Mouse (Mus musculus) MEL (cell line): ENCODE measurements around the gene Gm6377. TPM values are rescaled to one million over a fixed set of nuclear protein-coding genes. Genes with fewer than 3 reads are reported as not detected.

Experiments
- DNase-seq: peaks from one replicate; pipeline ENCODE4 v3.0.0; 2011; ENCODE audit warnings: low read depth, low spot score
- H3K27ac ChIP-seq: 2 replicates; pipeline ENCODE4 v1.5.1; 2012; ENCODE audit warnings: low read depth, mild to moderate bottlenecking, control low read depth, low read length, moderate library complexity; ENCODE audit not compliant: control insufficient read depth
- H3K27me3 ChIP-seq, 2 experiments: fragments of 150-350 bp in 1 of 2; sonication (generic) in 1 of 2; 2 replicates each; pipeline ENCODE4 v1.6.1; 2012; ENCODE audit warnings: low read length in 2 of 2, mild to moderate bottlenecking in 2 of 2, improper control_type of control experiment in 1 of 2, moderate library complexity in 1 of 2; ENCODE audit not compliant: insufficient read depth in 2 of 2, control insufficient read depth in 1 of 2
- H3K36me3 ChIP-seq, 2 experiments: 2 replicates each; pipeline ENCODE4 v1.6.1; 2012 to 2014; ENCODE audit warnings: low read length in 2 of 2, improper control_type of control experiment in 1 of 2, inconsistent platforms in 1 of 2, mild to moderate bottlenecking in 1 of 2; ENCODE audit not compliant: insufficient read depth in 2 of 2, control insufficient read depth in 1 of 2
- H3K4me1 ChIP-seq, 2 experiments: fragments of 150-350 bp in 1 of 2; sonication (generic) in 1 of 2; 2 replicates each; pipeline ENCODE4 v1.6.1; 2012; ENCODE audit warnings: low read length in 2 of 2, improper control_type of control experiment in 1 of 2, mild to moderate bottlenecking in 1 of 2; ENCODE audit not compliant: insufficient read depth in 2 of 2, control insufficient read depth in 1 of 2
- H3K4me3 ChIP-seq, 2 experiments: fragments of 150-350 bp in 1 of 2; sonication (generic) in 1 of 2; 2 replicates each; pipeline ENCODE4 v1.5.1; 2012; ENCODE audit warnings: low read depth in 2 of 2, low read length in 2 of 2, mild to moderate bottlenecking in 2 of 2, moderate library complexity in 2 of 2, control low read depth in 1 of 2, improper control_type of control experiment in 1 of 2; ENCODE audit not compliant: control insufficient read depth in 1 of 2, insufficient read depth in 1 of 2
- H3K79me2 ChIP-seq: 2 replicates; pipeline ENCODE4 v1.6.1; 2012; ENCODE audit warnings: mild to moderate bottlenecking, low read length, moderate library complexity; ENCODE audit not compliant: control insufficient read depth, poor library complexity, insufficient read depth
- H3K9ac ChIP-seq: 2 replicates; pipeline ENCODE4 v1.6.1; 2012; ENCODE audit warnings: low read depth, mild to moderate bottlenecking, control low read depth, low read length, moderate library complexity; ENCODE audit not compliant: control insufficient read depth, poor library complexity, severe bottlenecking
- H3K9me3 ChIP-seq: fragments of 150-350 bp; sonication (generic); replicated peaks from 2 replicates; pipeline ENCODE4 v1.6.1; 2012; ENCODE audit warnings: mild to moderate bottlenecking, low read length, improper control_type of control experiment, moderate library complexity; ENCODE audit not compliant: insufficient read depth
- BHLHE40 ChIP-seq: IDR thresholded peaks from 2 replicates; pipeline ENCODE4 v1.6.1; 2012; ENCODE audit warnings: low read depth, mild to moderate bottlenecking, inconsistent platforms, low read length, improper control_type of control experiment, borderline replicate concordance
- CHD2 ChIP-seq: IDR thresholded peaks from 2 replicates; pipeline ENCODE4 v1.6.1; 2011; ENCODE audit warnings: low read length, improper control_type of control experiment
- CTCF ChIP-seq, 3 experiments: IDR thresholded peaks in 2 of 3; conservative IDR thresholded peaks in 1 of 3; 2 replicates each; pipeline ENCODE4 v1.5.1; 2011 to 2012; ENCODE audit warnings: low read length in 3 of 3, low read depth in 2 of 3, mild to moderate bottlenecking in 2 of 3, improper control_type of control experiment in 1 of 3, inconsistent platforms in 1 of 3, mixed read lengths in 1 of 3, moderate library complexity in 1 of 3; ENCODE audit not compliant: control insufficient read depth in 1 of 3, insufficient read depth in 1 of 3, poor library complexity in 1 of 3, severe bottlenecking in 1 of 3
- E2F4 ChIP-seq: IDR thresholded peaks from 2 replicates; pipeline ENCODE4 v1.6.1; 2011; ENCODE audit warnings: low read depth, low read length, improper control_type of control experiment, borderline replicate concordance
- ELF1 ChIP-seq: IDR thresholded peaks from 2 replicates; pipeline ENCODE4 v1.6.1; 2014; ENCODE audit warnings: low read depth, mild to moderate bottlenecking, inconsistent platforms, low read length, improper control_type of control experiment, moderate library complexity
- ETS1 ChIP-seq: IDR thresholded peaks from 2 replicates; pipeline ENCODE4 v1.6.1; 2012; ENCODE audit warnings: low read depth, mild to moderate bottlenecking, inconsistent platforms, low read length, improper control_type of control experiment, moderate library complexity
- GABPA ChIP-seq: IDR thresholded peaks from 2 replicates; pipeline ENCODE4 v1.6.1; 2012; ENCODE audit warnings: low read depth, mild to moderate bottlenecking, inconsistent platforms, low read length, improper control_type of control experiment, moderate library complexity
- HCFC1 ChIP-seq: IDR thresholded peaks from 2 replicates; pipeline ENCODE4 v1.6.1; 2012; ENCODE audit warnings: low read depth, mild to moderate bottlenecking, inconsistent platforms, low read length, improper control_type of control experiment, moderate library complexity
- JUND ChIP-seq: IDR thresholded peaks from 2 replicates; pipeline ENCODE4 v1.6.1; 2011; ENCODE audit warnings: low read depth, mild to moderate bottlenecking, improper control_type of control experiment, low read length
- KAT2A ChIP-seq: conservative IDR thresholded peaks from 2 replicates; pipeline ENCODE4 v1.6.1; 2012; ENCODE audit warnings: low read depth, low read length, improper control_type of control experiment, inconsistent platforms
- MAX ChIP-seq: IDR thresholded peaks from 2 replicates; pipeline ENCODE4 v1.6.1; 2011; ENCODE audit warnings: low read length, improper control_type of control experiment
- MAZ ChIP-seq: IDR thresholded peaks from 2 replicates; pipeline ENCODE4 v1.6.1; 2012; ENCODE audit warnings: low read depth, mild to moderate bottlenecking, inconsistent platforms, low read length, improper control_type of control experiment
- MEF2A ChIP-seq: IDR thresholded peaks from 2 replicates; pipeline ENCODE4 v1.6.1; 2014; ENCODE audit warnings: low read depth, mild to moderate bottlenecking, inconsistent platforms, low read length, improper control_type of control experiment; ENCODE audit not compliant: poor library complexity, insufficient replicate concordance, severe bottlenecking; ENCODE audit errors: extremely low read depth
- MYB ChIP-seq: IDR thresholded peaks from 2 replicates; pipeline ENCODE4 v1.6.1; 2011; ENCODE audit warnings: mild to moderate bottlenecking, low read depth, low read length, improper control_type of control experiment
- MYC ChIP-seq: IDR thresholded peaks from 2 replicates; pipeline ENCODE4 v1.6.1; 2011; ENCODE audit warnings: low read depth, mild to moderate bottlenecking, low read length, improper control_type of control experiment, moderate library complexity
- POLR2AphosphoS2 ChIP-seq: IDR thresholded peaks from 2 replicates; pipeline ENCODE4 v1.6.1; 2011; ENCODE audit warnings: low read length, improper control_type of control experiment
- POLR2AphosphoS5 ChIP-seq: IDR thresholded peaks from 2 replicates; pipeline ENCODE4 v1.6.1; 2012; ENCODE audit warnings: low read depth, borderline replicate concordance, mild to moderate bottlenecking, inconsistent platforms, low read length, moderate library complexity, mixed read lengths
- RAD21 ChIP-seq: IDR thresholded peaks from 2 replicates; pipeline ENCODE4 v1.6.1; 2011; ENCODE audit warnings: mild to moderate bottlenecking, low read depth, low read length, improper control_type of control experiment
- RCOR1 ChIP-seq: IDR thresholded peaks from 2 replicates; pipeline ENCODE4 v1.6.1; 2012; ENCODE audit warnings: low read depth, mild to moderate bottlenecking, inconsistent platforms, low read length, improper control_type of control experiment
- SMC3 ChIP-seq: IDR thresholded peaks from 2 replicates; pipeline ENCODE4 v1.6.1; 2011; ENCODE audit warnings: low read depth, low read length, improper control_type of control experiment
- TAL1 ChIP-seq: IDR thresholded peaks from 2 replicates; pipeline ENCODE4 v1.6.1; 2012; ENCODE audit warnings: mild to moderate bottlenecking, inconsistent platforms, low read length, moderate library complexity, mixed read lengths
- TCF12 ChIP-seq: IDR thresholded peaks from 2 replicates; pipeline ENCODE4 v1.6.1; 2014; ENCODE audit warnings: low read depth, mild to moderate bottlenecking, inconsistent platforms, low read length, improper control_type of control experiment, moderate library complexity
- UBTF ChIP-seq: IDR thresholded peaks from 2 replicates; pipeline ENCODE4 v1.6.1; 2012; ENCODE audit warnings: low read depth, mild to moderate bottlenecking, inconsistent platforms, low read length, improper control_type of control experiment, moderate library complexity, borderline replicate concordance; ENCODE audit not compliant: insufficient read depth
- ZKSCAN1 ChIP-seq: IDR thresholded peaks from 2 replicates; pipeline ENCODE4 v1.6.1; 2012; ENCODE audit warnings: low read depth, mild to moderate bottlenecking, inconsistent platforms, low read length, improper control_type of control experiment, moderate library complexity
- ZNF384 ChIP-seq: IDR thresholded peaks from 2 replicates; pipeline ENCODE4 v1.6.1; 2012; ENCODE audit warnings: low read depth, mild to moderate bottlenecking, inconsistent platforms, low read length, improper control_type of control experiment
- polyA plus RNA-seq, 2 experiments: library from polyadenylated mRNA; stranded (reverse) in 1 of 2; unstranded in 1 of 2; fragments of >175 nt in 1 of 2; fragments of >200 nt in 1 of 2; gene quantifications; 2 replicates each; pipeline versions ENCODE4 v1.2.1 to v1.2.4; 2012; ENCODE audit warnings: low replicate concordance in 2 of 2, low read depth in 1 of 2; ENCODE audit not compliant: insufficient read length in 2 of 2, insufficient read depth in 1 of 2, missing spikeins in 1 of 2
- total RNA-seq: library from RNA; depleted of rRNA; stranded (reverse); fragments of 300-350 nt; gene quantifications from 2 replicates; pipeline ENCODE4 v1.2.3, GENCODE M21; 2012

Gene Gm6377
- total and polyA plus RNA-seq, 3 experiments: 0.07 to 0.08 TPM; not detected in 1

DNA sequence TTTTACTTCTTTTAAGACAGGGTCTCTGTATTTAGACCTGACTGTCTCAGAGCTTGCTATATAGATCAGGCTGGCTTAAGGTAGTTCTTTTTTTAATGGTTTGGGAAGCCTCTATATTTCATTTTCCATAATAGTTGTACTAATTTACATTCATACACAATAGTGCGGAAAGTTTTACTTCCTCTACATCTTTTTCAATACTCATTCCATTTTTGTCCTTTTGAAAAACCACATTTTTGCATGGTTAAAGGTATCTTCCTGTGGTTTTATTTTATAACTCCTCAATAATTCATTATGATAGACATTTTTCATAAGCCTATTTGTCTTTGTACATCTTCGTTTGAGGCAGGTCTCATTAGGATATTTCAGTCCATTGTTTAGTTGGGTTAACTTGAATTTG, 45.3 kb upstream of the Gm6377 start:
- Histone ChIP-seq H3K36me3 (peaks cover 7 to 35% of the 10 kb centered on the region in 2 experiments), H3K27ac (no peak overlapping the region), H3K9ac (no peak overlapping the region), H3K27me3 (no peaks in the 10 kb centered on the region)
- TF ChIP-seq MYC: no peak
- TF ChIP-seq POLR2AphosphoS2: no peak
- no peak for TF ChIP-seq ZNF384
- no peak for TF ChIP-seq GABPA
- no peak for TF ChIP-seq HCFC1
- no peak for TF ChIP-seq MAX
- TF ChIP-seq RCOR1: no peak
- TF ChIP-seq MEF2A: no peak
- no peak for TF ChIP-seq MYB
- no peak for TF ChIP-seq TAL1
- TF ChIP-seq, all 39 proteins: peak for 0
- Histone ChIP-seq H3K4me1 (peaks cover 0 to 4% of the 10 kb centered on the region in 2 experiments; a peak in 1 of 4 replicates), H3K4me3 (no peak overlapping the region), H3K9me3 (no peaks in the 10 kb centered on the region), H3K79me2 (peaks cover 4% of the 10 kb centered on the region; the same call in 1 of the 2 replicates)
- no peak for DNase-seq

- Histone ChIP-seq H3K79me2 (no peaks in the 10 kb centered on the region; the same call in 1 of the 2 replicates), H3K36me3 (peaks cover 4 to 17% of the 10 kb centered on the region in 2 experiments), H3K27ac (no peak overlapping the region)
Observed at GRCm38 (mm10) chrX:109160326-109160725, 36.2 kb upstream of the Gm6377 start.

DNA sequence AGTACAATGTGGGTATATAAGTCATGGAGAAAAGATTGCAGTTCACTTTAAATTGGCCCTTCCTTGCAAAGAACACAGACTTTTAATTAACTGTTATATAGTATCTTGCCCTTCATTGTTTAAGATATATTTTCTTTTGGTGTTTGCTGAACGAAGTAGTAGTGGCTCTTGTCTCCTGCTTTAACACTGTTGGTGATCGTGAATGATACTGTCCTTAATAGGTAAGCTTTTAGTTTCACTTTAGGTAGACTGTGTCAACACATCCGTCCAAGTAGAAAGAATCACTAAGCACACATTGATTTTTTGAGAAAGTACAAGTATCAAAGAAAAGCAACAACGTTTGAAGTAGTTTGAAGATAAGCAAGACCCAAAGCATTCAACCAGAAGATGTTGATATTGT, 35.7 kb upstream of the Gm6377 start:
- Histone ChIP-seq H3K4me1 (no peaks in the 10 kb centered on the region), H3K9me3 (no peaks in the 10 kb centered on the region), H3K4me3 (no peak overlapping the region), H3K79me2 (no peaks in the 10 kb centered on the region), H3K9ac (no peak overlapping the region)
- DNase-seq: no peak
- TF ChIP-seq ZKSCAN1: no peak
- no peak for TF ChIP-seq CTCF (IDR thresholded peaks at IDR 0.05 in 2 of 3, conservative IDR thresholded peaks at IDR 0.05 in 1 of 3; ENCODE audit: control insufficient read depth in 1 of 3, insufficient read depth in 1 of 3, low read depth in 2 of 3, low read length in 3 of 3, poor library complexity in 1 of 3, severe bottlenecking in 1 of 3)
- TF ChIP-seq RAD21: no peak
- TF ChIP-seq SMC3: no peak
- no peak for TF ChIP-seq ELF1
- no peak for TF ChIP-seq ETS1
- TF ChIP-seq HCFC1: no peak
- no peak for TF ChIP-seq E2F4
- no peak for TF ChIP-seq UBTF
- no peak for TF ChIP-seq ZNF384
- no peak for TF ChIP-seq CHD2
- no peak for TF ChIP-seq POLR2AphosphoS5
- TF ChIP-seq MAZ: no peak
- TF ChIP-seq, all 39 proteins: peak for 0
- no peaks in the 10 kb centered on the region for H3K27me3 ChIP-seq
- H3K27ac ChIP-seq: no peak overlapping the region
- peaks cover 4 to 13% of the 10 kb centered on the region in 2 experiments for H3K36me3 ChIP-seq

More at GRCm38 (mm10) chrX:109160326-109160725, 36.2 kb upstream of the Gm6377 start:
- DNase-seq: no peak
- Histone ChIP-seq H3K4me1 (no peaks in the 10 kb centered on the region), H3K9me3 (no peaks in the 10 kb centered on the region), H3K4me3 (no peak overlapping the region), H3K27me3 (no peaks in the 10 kb centered on the region), H3K9ac (no peak overlapping the region)
- TF ChIP-seq TCF12 (no peak), BHLHE40 (no peak), KAT2A (no peak), JUND (0 out of 2 replicates have a peak, but pooled peaks have one; percentile 59), MAX (no peak)
- TF ChIP-seq, all 39 proteins: peak for 1
